Mouse (Mus musculus) spleen, adult 2 months (tissue): ENCODE measurements around the gene Gm20388.

Experiments used
- CTCF ChIP-seq: fragments of 200-500 bp; IDR thresholded peaks from 2 replicates; pipeline ENCODE4 v1.5.1; 2011; ENCODE audit warnings: mild to moderate bottlenecking, inconsistent platforms; ENCODE audit not compliant: insufficient read depth, insufficient read length, insufficient replicate concordance; ENCODE audit errors: extremely low read depth
- POLR2A ChIP-seq: fragments of 200-500 bp; IDR thresholded peaks from 2 replicates; pipeline ENCODE4 v1.6.1; 2011; ENCODE audit warnings: low read depth, low read length, inconsistent platforms

- TF ChIP-seq CTCF (no peak), POLR2A (no peak)
Measured at GRCm38 (mm10) chr8:120067936-120068668, 157.5 kb downstream of the Gm20388 start.
